Mouse (Mus musculus) left cerebral cortex, adult 2 months (tissue): Measurements from ENCODE around the gene Fkbp2. TPM values are rescaled to one million over a fixed set of nuclear protein-coding genes. Genes with fewer than 3 reads are reported as not detected.

Source experiments
- DNase-seq, 2 experiments: peaks; one replicate each; pipeline ENCODE4 v3.0.0; 2021 to 2022; ENCODE audit warnings: low spot score in 2 of 2, mixed read lengths in 1 of 2; ENCODE audit errors: extremely low spot score in 1 of 2
- H3K27ac ChIP-seq: fragments of 200-600 bp; 2 replicates; pipeline ENCODE4 v1.8.1; 2022
- H3K4me3 ChIP-seq: fragments of 200-600 bp; 2 replicates; pipeline ENCODE4 v1.8.1; 2022
- CTCF ChIP-seq: fragments of 200-600 bp; IDR thresholded peaks from 2 replicates; pipeline ENCODE4 v1.8.1; 2022; ENCODE audit warnings: antibody characterized with exemption, mild to moderate bottlenecking, moderate library complexity
- intact Hi-C: fragments of 180-260 bp; cut with DNase I; formaldehyde crosslinking; loops from one replicate; pipeline ENCODE4 v1.15.1; 2025
- total RNA-seq, 2 experiments: library from RNA; stranded (reverse); gene quantifications; 2 replicates each; pipeline ENCODE4 v1.2.3; 2021

The Fkbp2 gene
- total RNA-seq, 2 experiments from 2014 or later: 106 to 108 TPM

GRCm38 (mm10) chr19:6956461-6956860 lies 23.8 kb downstream of the Fkbp2 start:
- DNase-seq: no peak
- TF ChIP-seq CTCF: no peak
- Histone ChIP-seq H3K27ac (no peak overlapping the region), H3K4me3 (no peak overlapping the region)
- intact Hi-C loops: no loop called here

DNA sequence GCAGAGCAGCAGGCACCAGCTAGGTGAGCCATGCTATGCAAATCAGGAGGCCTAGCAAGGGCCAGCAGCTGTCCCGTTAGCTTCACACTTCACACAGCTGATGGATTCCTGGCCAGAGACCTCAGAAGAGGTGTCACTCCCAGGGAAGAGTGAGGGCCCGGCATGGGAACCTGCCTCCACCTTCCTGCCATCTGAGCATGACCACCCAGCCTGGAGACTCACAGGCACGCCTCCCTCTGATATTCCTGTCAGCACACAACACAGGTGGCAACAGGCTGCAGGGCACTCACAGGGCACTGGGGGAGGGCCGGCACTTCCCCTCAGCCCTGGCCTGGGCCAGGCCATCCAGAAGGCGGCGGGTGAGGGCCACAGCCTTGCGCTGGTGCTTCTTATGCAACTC lies 24.9 kb downstream of the Fkbp2 start:
- intact Hi-C loops: no loop called here
- Histone ChIP-seq H3K4me3 (no peak overlapping the region), H3K27ac (no peak overlapping the region)
- DNase-seq: no peak
- no peak for TF ChIP-seq CTCF

GRCm38 (mm10) chr19:6954046-6954445 lies 26.3 kb downstream of the Fkbp2 start:
- Histone ChIP-seq H3K4me3 (no peak overlapping the region), H3K27ac (no peak overlapping the region)
- intact Hi-C loops: no loop called here
- TF ChIP-seq CTCF: peak; percentile 31
- no peak for DNase-seq

- intact Hi-C loops: loop anchor here (2.0 kb wide), 1 partner anchor 16 kb away; no protein-coding TSS in a partner anchor
- no peak for TF ChIP-seq CTCF
- Histone ChIP-seq H3K4me3 (peak overlapping the region; percentile 62), H3K27ac (peak overlapping the region; percentile 96)
- no peak for DNase-seq
Measured at GRCm38 (mm10) chr19:6952712-6953037, 27.6 kb downstream of the Fkbp2 start.

DNA sequence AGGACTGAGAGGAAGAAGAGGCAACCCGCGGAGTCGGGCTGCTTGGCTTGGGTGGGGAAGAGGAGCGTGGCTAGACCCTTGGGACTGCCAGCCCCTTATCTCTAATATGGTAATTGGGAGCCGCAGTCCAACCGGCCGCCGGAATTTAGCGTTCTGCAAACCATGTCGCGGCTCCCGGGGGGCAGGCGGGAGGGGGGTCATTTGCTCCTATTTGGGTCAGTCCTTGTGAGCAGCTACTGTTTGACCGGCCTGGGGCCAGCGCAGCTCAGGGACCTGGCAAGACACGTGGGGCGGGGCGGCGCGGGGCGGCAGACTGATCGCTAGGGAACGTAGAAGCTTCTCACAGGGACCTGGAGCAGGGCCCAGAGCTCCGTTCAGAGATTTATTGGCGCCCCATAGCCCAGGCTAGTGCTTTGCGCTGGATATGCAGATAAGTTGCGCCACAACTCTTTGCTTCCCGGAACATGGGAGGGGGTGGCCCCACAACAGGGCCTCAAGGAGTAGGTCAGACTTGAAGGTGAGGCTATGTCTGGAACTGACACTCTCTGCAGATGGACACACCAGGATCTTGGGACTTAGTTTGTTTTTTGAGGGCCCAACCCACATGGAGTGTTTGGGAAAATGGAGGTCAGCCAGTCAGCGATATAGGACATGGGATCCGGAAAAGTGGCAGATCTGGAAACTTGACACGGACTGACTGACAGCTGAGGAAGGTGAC lies 28.1 kb downstream of the Fkbp2 start:
- H3K27ac ChIP-seq: peak overlapping the region; percentile 96
- TF ChIP-seq CTCF: no peak
- peak; percentile 60 to 75 for DNase-seq
- intact Hi-C loops: loop anchor here (2.0 kb wide), 1 partner anchor 17 kb away; no protein-coding TSS in a partner anchor
- H3K4me3 ChIP-seq: peak overlapping the region; percentile 62

- intact Hi-C loops: no loop called here
- no peak for TF ChIP-seq CTCF
- Histone ChIP-seq H3K4me3 (peak overlapping the region; percentile 62), H3K27ac (peak overlapping the region; percentile 96)
- DNase-seq: peak; percentile 90 to 92
Measured at GRCm38 (mm10) chr19:6951381-6951968, 28.8 kb downstream of the Fkbp2 start.

- Histone ChIP-seq H3K4me3 (peak overlapping the region; percentile 62), H3K27ac (peak overlapping the region; percentile 96)
- TF ChIP-seq CTCF: no peak
- DNase-seq: peak in 1 of 2 experiments; percentile 56
- intact Hi-C loops: loop anchor here (1.0 kb wide), 1 partner anchor 8 kb away; the partner anchor contains the start of gene Gpr137
Measured at GRCm38 (mm10) chr19:6950613-6951153, 29.6 kb downstream of the Fkbp2 start.

DNA sequence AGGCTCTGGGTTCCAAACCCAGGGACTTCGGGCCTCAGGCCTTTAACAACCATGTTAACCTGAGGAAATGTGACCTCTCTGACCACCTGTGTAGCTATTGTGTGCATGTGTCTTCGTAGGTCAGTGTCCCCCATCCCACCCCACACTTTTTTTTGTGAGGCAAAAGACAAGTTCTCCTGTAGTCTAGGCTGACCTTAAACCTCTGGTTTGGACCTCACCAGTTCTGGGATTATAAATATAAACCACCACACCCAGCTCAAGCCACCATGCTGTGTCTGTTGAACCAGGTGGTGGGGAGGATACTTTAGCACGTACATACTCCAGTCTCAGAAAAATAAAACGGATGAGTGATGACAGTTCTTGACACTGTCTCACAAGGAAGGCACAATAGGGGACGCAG lies 30.4 kb downstream of the Fkbp2 start:
- no peak for TF ChIP-seq CTCF
- DNase-seq: no peak
- Histone ChIP-seq H3K4me3 (peak overlapping the region; percentile 62), H3K27ac (no peak overlapping the region; the same call in 1 of the 2 replicates)
- intact Hi-C loops: loop anchor here (1.0 to 5.0 kb wide), 2 partner anchors 8 to 703 kb away; partner anchors contain the start of gene Gpr137

- intact Hi-C loops: loop anchor here (5.0 kb wide), 1 partner anchor 702 kb away; no protein-coding TSS in a partner anchor
- no peak for DNase-seq
- no peak for TF ChIP-seq CTCF
- Histone ChIP-seq H3K4me3 (no peak overlapping the region), H3K27ac (no peak overlapping the region)
Measured at GRCm38 (mm10) chr19:6949532-6949931, 30.8 kb downstream of the Fkbp2 start.

GRCm38 (mm10) chr19:6948186-6948585 lies 32.1 kb downstream of the Fkbp2 start:
- Histone ChIP-seq H3K27ac (no peak overlapping the region), H3K4me3 (no peak overlapping the region)
- DNase-seq: no peak
- no peak for TF ChIP-seq CTCF
- intact Hi-C loops: loop anchor here (5.0 kb wide), 1 partner anchor 701 kb away; no protein-coding TSS in a partner anchor

DNA sequence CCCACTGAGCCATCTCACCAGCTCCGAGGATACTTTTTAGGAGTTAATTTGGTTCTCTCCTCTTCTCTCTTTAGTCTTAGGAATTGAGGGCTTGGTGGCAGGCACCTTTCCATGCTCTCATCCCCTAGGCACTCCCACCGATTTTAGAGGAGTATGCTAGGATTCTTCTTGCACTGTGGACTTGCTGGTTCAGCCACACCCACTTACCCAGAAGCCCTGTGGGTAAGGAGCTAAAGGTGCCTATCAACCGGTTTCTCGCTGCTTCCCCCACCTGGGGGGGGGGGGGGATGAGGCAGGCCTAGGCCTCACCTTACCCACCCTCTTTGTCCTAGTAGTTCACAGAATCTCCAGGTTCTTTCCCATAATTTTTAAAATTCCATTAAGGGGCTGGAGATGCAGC lies 32.6 kb downstream of the Fkbp2 start:
- TF ChIP-seq CTCF: no peak
- no peak for DNase-seq
- intact Hi-C loops: loop anchor here (5.0 kb wide), 1 partner anchor 700 kb away; no protein-coding TSS in a partner anchor
- no peak overlapping the region for H3K4me3 ChIP-seq
- no peak overlapping the region for H3K27ac ChIP-seq

- intact Hi-C loops: loop anchor here (5.0 kb wide), 1 partner anchor 34 kb away; the partner anchor contains the start of gene Plcb3
- H3K4me3 ChIP-seq: no peak overlapping the region
- no peak overlapping the region for H3K27ac ChIP-seq
- DNase-seq: no peak
- no peak for TF ChIP-seq CTCF
Measured at GRCm38 (mm10) chr19:6943709-6944108, 36.6 kb downstream of the Fkbp2 start.
